Mouse (Mus musculus) E14TG2a.4 (cell line): Measurements from ENCODE around the gene Mctp1.

ENCODE experiments used
- CTCF ChIP-seq: conservative IDR thresholded peaks from 2 replicates; pipeline ENCODE4 v1.5.1; 2014; ENCODE audit warnings: low read length
- NANOG ChIP-seq: IDR thresholded peaks from 2 replicates; pipeline ENCODE4 v1.6.1; 2014; ENCODE audit warnings: borderline replicate concordance, low read length, mixed read lengths
- POU5F1 ChIP-seq: IDR thresholded peaks from 2 replicates; pipeline ENCODE4 v1.6.1; 2014; ENCODE audit warnings: low read length, borderline replicate concordance

- no peak for TF ChIP-seq CTCF
- TF ChIP-seq POU5F1: no peak
- no peak for TF ChIP-seq NANOG
These were observed 37.8 kb downstream of the Mctp1 start for GRCm38 (mm10) chr13:76422124-76422523.
